Mouse (Mus musculus): ENCODE results near the gene Aes. TPM values are rescaled to one million over a fixed set of nuclear protein-coding genes. Genes with fewer than 3 reads are reported as not detected.

Aes gene
- polyA plus RNA-seq, 1 experiment from 2014 or later, result 598 TPM

GRCm38 (mm10) chr10:81579967-81580366, 20.7 kb downstream of the Aes start:
- Histone ChIP-seq H3K27ac (replicated peaks in 1 of 2; ENCODE audit: control insufficient read depth in 1 of 2, insufficient read depth in 1 of 2, low read depth in 2 of 2, low read length in 2 of 2) (no peak overlapping the region), H3K27me3 (ENCODE audit: control insufficient read depth, insufficient read depth, low read length) (0 out of 2 replicates have a peak, but pooled peaks cover 7% of the 10 kb centered on the region), H3K9me3 (ENCODE audit: control insufficient read depth, low read length) (no peaks in the 10 kb centered on the region), H3K4me3 (ENCODE audit: control insufficient read depth in 1 of 2, insufficient read depth in 1 of 2, low read depth in 1 of 2, low read length in 2 of 2) (no peak overlapping the region), H3K9ac (ENCODE audit: low read length) (no peak overlapping the region), H3K36me3 (ENCODE audit: control insufficient read depth, insufficient read depth, low read length) (peaks cover 37% of the 10 kb centered on the region; the same call in 1 of the 2 replicates), H3K4me2 (ENCODE audit: low read length) (no peak overlapping the region), H3K4me1 (ENCODE audit: control insufficient read depth in 2 of 2, insufficient read depth in 2 of 2, low read length in 2 of 2) (peaks cover 9% of the 10 kb centered on the region in 2 experiments; a peak in 2 of 4 replicates)
- 65% methylated on average over 4 of the region's 4 CpGs for WGBS
- no peak for ATAC-seq (ENCODE audit: insufficient number of reproducible peaks, insufficient read depth, low FRiP score, low read depth)

- H3K27ac ChIP-seq (replicated peaks in 1 of 2; ENCODE audit: control insufficient read depth in 1 of 2, insufficient read depth in 1 of 2, low read depth in 2 of 2, low read length in 2 of 2), result no peak overlapping the region
- 49% methylated on average over 25 of the region's 25 CpGs for WGBS
- peaks cover 7% of the 10 kb centered on the region in 2 experiments; a peak in 2 of 4 replicates for H3K4me1 ChIP-seq (ENCODE audit: control insufficient read depth in 2 of 2, insufficient read depth in 2 of 2, low read length in 2 of 2)
- no peak overlapping the region for H3K4me3 ChIP-seq (ENCODE audit: control insufficient read depth in 1 of 2, insufficient read depth in 1 of 2, low read depth in 1 of 2, low read length in 2 of 2)
- ATAC-seq (ENCODE audit: insufficient number of reproducible peaks, insufficient read depth, low FRiP score, low read depth), result no peak
- H3K9ac ChIP-seq (ENCODE audit: low read length), result no peak overlapping the region
- peaks cover 43% of the 10 kb centered on the region for H3K36me3 ChIP-seq (ENCODE audit: control insufficient read depth, insufficient read depth, low read length)
- H3K9me3 ChIP-seq (ENCODE audit: control insufficient read depth, low read length), result no peaks in the 10 kb centered on the region
- H3K4me2 ChIP-seq (ENCODE audit: low read length), result no peak overlapping the region
- H3K27me3 ChIP-seq (ENCODE audit: control insufficient read depth, insufficient read depth, low read length), result 0 out of 2 replicates have a peak, but pooled peaks cover 7% of the 10 kb centered on the region
Observed at GRCm38 (mm10) chr10:81580441-81581070, 21.3 kb downstream of the Aes start.

- Histone ChIP-seq H3K4me2 (ENCODE audit: low read length) (no peak overlapping the region), H3K9me3 (ENCODE audit: control insufficient read depth, low read length) (no peaks in the 10 kb centered on the region), H3K9ac (ENCODE audit: low read length) (no peak overlapping the region), H3K27ac (replicated peaks in 1 of 2; ENCODE audit: control insufficient read depth in 1 of 2, insufficient read depth in 1 of 2, low read depth in 2 of 2, low read length in 2 of 2) (no peak overlapping the region), H3K27me3 (ENCODE audit: control insufficient read depth, insufficient read depth, low read length) (0 out of 2 replicates have a peak, but pooled peaks cover 7% of the 10 kb centered on the region), H3K36me3 (ENCODE audit: control insufficient read depth, insufficient read depth, low read length) (peaks cover 64% of the 10 kb centered on the region), H3K4me3 (ENCODE audit: control insufficient read depth in 1 of 2, insufficient read depth in 1 of 2, low read depth in 1 of 2, low read length in 2 of 2) (no peak overlapping the region), H3K4me1 (ENCODE audit: control insufficient read depth in 2 of 2, insufficient read depth in 2 of 2, low read length in 2 of 2) (peaks cover 3 to 4% of the 10 kb centered on the region in 2 experiments; a peak in 1 of 4 replicates)
- no peak for ATAC-seq (ENCODE audit: insufficient number of reproducible peaks, insufficient read depth, low FRiP score, low read depth)
- WGBS, result 51% methylated on average over 6 of the region's 6 CpGs
Observed at GRCm38 (mm10) chr10:81583347-81583746, 24.1 kb downstream of the Aes start.

DNA sequence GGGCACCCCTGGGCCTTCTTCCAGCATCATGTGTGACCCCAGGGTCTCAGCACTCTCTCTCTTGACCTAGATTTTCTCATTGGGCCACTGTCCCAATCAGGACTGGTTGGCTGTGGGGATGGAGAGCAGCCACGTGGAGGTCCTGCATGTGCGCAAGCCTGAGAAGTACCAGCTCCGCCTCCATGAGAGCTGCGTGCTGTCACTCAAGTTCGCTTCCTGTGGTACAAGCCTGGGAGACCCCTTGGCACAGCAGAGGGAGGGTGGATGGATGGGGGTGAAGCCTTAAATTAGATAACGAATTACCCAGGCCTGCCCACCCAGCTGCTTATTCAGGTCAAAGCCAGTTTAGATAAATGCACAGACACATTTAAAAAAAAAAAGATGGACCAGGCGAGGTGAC, 29.5 kb downstream of the Aes start:
- Histone ChIP-seq H3K9me3 (ENCODE audit: control insufficient read depth, low read length) (no peaks in the 10 kb centered on the region), H3K36me3 (ENCODE audit: control insufficient read depth, insufficient read depth, low read length) (peaks cover 65% of the 10 kb centered on the region), H3K4me3 (ENCODE audit: control insufficient read depth in 1 of 2, insufficient read depth in 1 of 2, low read depth in 1 of 2, low read length in 2 of 2) (no peak overlapping the region), H3K9ac (ENCODE audit: low read length) (no peak overlapping the region), H3K27ac (replicated peaks in 1 of 2; ENCODE audit: control insufficient read depth in 1 of 2, insufficient read depth in 1 of 2, low read depth in 2 of 2, low read length in 2 of 2) (no peak overlapping the region), H3K4me2 (ENCODE audit: low read length) (no peak overlapping the region), H3K27me3 (ENCODE audit: control insufficient read depth, insufficient read depth, low read length) (no peaks in the 10 kb centered on the region), H3K4me1 (ENCODE audit: control insufficient read depth in 2 of 2, insufficient read depth in 2 of 2, low read length in 2 of 2) (no peaks in the 10 kb centered on the region)
- 69% methylated on average over 7 of the region's 7 CpGs for WGBS
- ATAC-seq (ENCODE audit: insufficient number of reproducible peaks, insufficient read depth, low FRiP score, low read depth), result no peak

DNA sequence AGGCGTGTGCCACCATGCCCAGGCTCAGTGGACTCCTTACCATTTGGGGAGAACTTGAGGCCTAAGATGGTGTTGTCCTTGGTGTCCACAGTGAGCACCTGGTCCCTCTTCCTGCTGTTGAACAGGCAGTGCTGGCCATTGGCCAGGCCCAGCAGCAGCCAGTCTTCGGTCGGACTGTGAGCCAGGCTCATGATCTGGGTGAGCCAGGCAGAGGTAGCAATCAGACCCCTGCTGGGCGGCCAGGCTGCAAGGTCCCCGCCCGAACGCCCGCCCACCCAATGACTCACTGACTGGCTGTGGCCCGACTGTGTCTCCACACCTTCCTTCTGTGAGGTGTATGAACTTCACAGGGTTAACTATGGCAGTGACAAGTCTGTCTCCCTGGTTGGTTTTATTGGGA, 32.6 kb downstream of the Aes start:
- H3K4me2 ChIP-seq (ENCODE audit: low read length), result no peak overlapping the region
- ATAC-seq (ENCODE audit: insufficient number of reproducible peaks, insufficient read depth, low FRiP score, low read depth), result no peak
- peaks cover 37% of the 10 kb centered on the region for H3K36me3 ChIP-seq (ENCODE audit: control insufficient read depth, insufficient read depth, low read length)
- no peaks in the 10 kb centered on the region for H3K9me3 ChIP-seq (ENCODE audit: control insufficient read depth, low read length)
- peaks cover 5% of the 10 kb centered on the region; the same call in 1 of the 2 replicates for H3K27me3 ChIP-seq (ENCODE audit: control insufficient read depth, insufficient read depth, low read length)
- no peak overlapping the region for H3K27ac ChIP-seq (replicated peaks in 1 of 2; ENCODE audit: control insufficient read depth in 1 of 2, insufficient read depth in 1 of 2, low read depth in 2 of 2, low read length in 2 of 2)
- H3K9ac ChIP-seq (ENCODE audit: low read length), result no peak overlapping the region
- 56% methylated on average over 9 of the region's 9 CpGs for WGBS
- no peak overlapping the region for H3K4me3 ChIP-seq (ENCODE audit: control insufficient read depth in 1 of 2, insufficient read depth in 1 of 2, low read depth in 1 of 2, low read length in 2 of 2)
- peaks cover 11 to 15% of the 10 kb centered on the region in 2 experiments for H3K4me1 ChIP-seq (ENCODE audit: control insufficient read depth in 2 of 2, insufficient read depth in 2 of 2, low read length in 2 of 2)

- Histone ChIP-seq H3K4me3 (ENCODE audit: control insufficient read depth in 1 of 2, insufficient read depth in 1 of 2, low read depth in 1 of 2, low read length in 2 of 2) (no peak overlapping the region), H3K4me2 (ENCODE audit: low read length) (no peak overlapping the region), H3K27me3 (ENCODE audit: control insufficient read depth, insufficient read depth, low read length) (peaks cover 5% of the 10 kb centered on the region; the same call in 1 of the 2 replicates), H3K36me3 (ENCODE audit: control insufficient read depth, insufficient read depth, low read length) (peaks cover 30% of the 10 kb centered on the region), H3K4me1 (ENCODE audit: control insufficient read depth in 2 of 2, insufficient read depth in 2 of 2, low read length in 2 of 2) (peaks cover 16 to 23% of the 10 kb centered on the region in 2 experiments), H3K27ac (replicated peaks in 1 of 2; ENCODE audit: control insufficient read depth in 1 of 2, insufficient read depth in 1 of 2, low read depth in 2 of 2, low read length in 2 of 2) (no peak overlapping the region), H3K9ac (ENCODE audit: low read length) (no peak overlapping the region), H3K9me3 (ENCODE audit: control insufficient read depth, low read length) (no peaks in the 10 kb centered on the region)
- no peak for ATAC-seq (ENCODE audit: insufficient number of reproducible peaks, insufficient read depth, low FRiP score, low read depth)
- WGBS, result 81% methylated on average over 7 of the region's 7 CpGs
Observed at GRCm38 (mm10) chr10:81592631-81593030, 33.3 kb downstream of the Aes start.

GRCm38 (mm10) chr10:81593223-81593622, 33.9 kb downstream of the Aes start:
- H3K4me1 ChIP-seq (ENCODE audit: control insufficient read depth in 2 of 2, insufficient read depth in 2 of 2, low read length in 2 of 2), result peaks cover 18 to 28% of the 10 kb centered on the region in 2 experiments
- H3K9ac ChIP-seq (ENCODE audit: low read length), result no peak overlapping the region
- no peak overlapping the region for H3K4me3 ChIP-seq (ENCODE audit: control insufficient read depth in 1 of 2, insufficient read depth in 1 of 2, low read depth in 1 of 2, low read length in 2 of 2)
- H3K36me3 ChIP-seq (ENCODE audit: control insufficient read depth, insufficient read depth, low read length), result peaks cover 24% of the 10 kb centered on the region
- no peak overlapping the region for H3K4me2 ChIP-seq (ENCODE audit: low read length)
- H3K9me3 ChIP-seq (ENCODE audit: control insufficient read depth, low read length), result no peaks in the 10 kb centered on the region
- H3K27ac ChIP-seq (replicated peaks in 1 of 2; ENCODE audit: control insufficient read depth in 1 of 2, insufficient read depth in 1 of 2, low read depth in 2 of 2, low read length in 2 of 2), result no peak overlapping the region
- WGBS, result 65% methylated on average over 4 of the region's 4 CpGs
- H3K27me3 ChIP-seq (ENCODE audit: control insufficient read depth, insufficient read depth, low read length), result peaks cover 5% of the 10 kb centered on the region; the same call in 1 of the 2 replicates
- no peak for ATAC-seq (ENCODE audit: insufficient number of reproducible peaks, insufficient read depth, low FRiP score, low read depth)

All from heart, embryonic 14.5 days (tissue).